ENCODE assay signal across 8 mouse cellular contexts in genomic region chr2:21632136-21632535, GRCm38 (mm10).
"Had no signal": no experiment of that assay in that cellular context is flagged by ENCODE, and none has a peak within 500 bp of the region (broad histone marks: within the 10 kb centered on the region; RNA-seq: fewer than 3 reads in every experiment).

No protein-coding gene starts in this region.

- DNase-seq: kidney, adult 9 months; kidney, postnatal 4 days; lung, embryonic 14.5 days; lung, postnatal 10 days; lung, postnatal 4 days; thymus, adult 18-20 months; thymus, postnatal 14 days had no signal

- ATAC-seq: midbrain, embryonic 15.5 days had no signal
